Mouse (Mus musculus): ENCODE measurements at regions not wholly inside any gene's neighbourhood (a gene's known extent, or its start where the extent isn't known, plus 50 kb on each side); places are given as distances from the start of the nearest gene placed in this dataset.
"Not testable (repeated sequence)": the region's sequence is repeated elsewhere in the genome, so short reads cannot be mapped to it uniquely, and the experiment has no call there.

DNA sequence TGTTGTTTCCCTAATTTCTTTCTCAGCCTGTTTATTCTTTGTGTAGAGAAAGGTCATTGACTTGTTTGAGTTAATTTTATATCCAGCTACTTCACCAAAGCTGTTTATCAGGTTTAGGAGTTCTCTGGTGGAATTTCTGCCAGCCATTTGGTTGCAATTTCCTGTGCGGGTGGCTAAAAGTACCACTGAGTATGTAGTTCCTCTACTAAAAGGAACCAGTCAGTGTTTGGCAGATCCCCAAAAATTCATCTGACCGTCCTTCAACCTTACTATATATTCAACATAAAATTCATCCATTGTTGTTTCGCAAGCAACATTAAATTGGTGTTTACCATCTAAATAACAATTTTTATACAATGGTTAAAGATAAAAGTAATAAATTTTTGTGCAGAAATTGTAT lies 710.2 kb upstream of the Brinp3 start:
- DNase-seq: not testable (repeated sequence)

DNA sequence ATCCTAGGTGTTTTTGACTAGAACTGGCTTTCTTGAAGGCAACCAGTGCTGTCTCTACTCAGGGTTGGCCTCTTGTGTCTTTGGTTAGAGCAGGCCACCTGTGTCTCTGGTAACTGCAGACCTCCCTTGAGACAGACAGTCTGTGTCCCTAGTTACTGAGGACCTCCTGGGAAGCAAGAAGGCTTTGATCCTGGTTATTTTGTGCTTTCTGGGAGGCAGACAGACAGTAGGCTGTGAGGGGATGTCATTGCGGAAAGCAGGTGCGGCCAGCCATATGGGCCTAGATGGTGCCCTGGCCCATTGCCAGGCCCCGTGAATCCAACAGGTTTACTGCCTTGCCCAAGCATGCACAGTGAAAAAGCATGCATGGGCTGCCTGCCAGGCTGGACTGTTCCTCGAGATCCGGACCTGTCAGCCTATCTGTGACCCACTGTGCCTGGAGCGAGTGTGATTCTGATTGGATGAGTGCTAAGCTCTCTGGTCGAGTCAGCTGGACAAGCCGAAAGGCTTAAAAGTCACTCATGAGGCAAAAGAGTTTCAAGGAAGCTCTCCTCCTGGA lies 688.1 kb upstream of the Brinp3 start:
- peak; percentile 1 for DNase-seq

DNA sequence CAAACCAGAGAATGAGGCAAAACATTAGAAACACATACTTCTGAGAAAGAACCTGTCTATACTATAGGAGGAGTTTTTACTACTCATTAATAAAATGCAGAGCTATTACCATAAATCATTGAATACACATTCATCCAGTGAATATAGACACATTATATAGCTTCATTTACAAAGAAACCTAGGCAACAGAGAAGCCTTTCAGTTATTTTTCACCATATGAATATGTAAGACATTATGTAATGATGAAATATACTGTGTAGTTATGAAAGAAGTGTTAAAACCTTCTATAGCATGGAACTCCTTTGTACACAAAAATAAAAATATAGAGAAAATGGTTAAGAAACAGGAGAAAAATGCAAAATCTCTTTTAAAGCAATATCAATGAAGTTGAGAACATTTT lies 647.5 kb upstream of the Brinp3 start:
- DNase-seq: no peak

Measured in adrenal gland, postnatal 25 days (tissue).